Comparison of ENCODE assay signal across 20 mouse cellular contexts in genomic region chr8:91607091-91607490, GRCm38 (mm10).
DNase-seq lines count a peak whose midpoint lies in the region; ATAC-seq and TF ChIP-seq lines count a peak whose summit lies in the region.
"Had no signal": no experiment of that assay in that cellular context is flagged by ENCODE, and none has a peak within 500 bp of the region (broad histone marks: within the 10 kb centered on the region; RNA-seq: fewer than 3 reads in every experiment).

No protein-coding gene starts in this region.

- 67% methylated on average over 5 of the region's 5 CpGs for WGBS in midbrain, postnatal 0 days
- 88% methylated on average over 5 of the region's 5 CpGs for WGBS in midbrain, embryonic 11.5 days
- 20% methylated on average over 5 of the region's 5 CpGs for WGBS in cerebellum, adult 2 months
- 58% methylated on average over 5 of the region's 5 CpGs for WGBS in heart, adult 2 months
- WGBS in forebrain, embryonic 15.5 days = 67% methylated on average over 5 of the region's 5 CpGs

- H3K36me3 ChIP-seq in midbrain, postnatal 0 days (ENCODE audit: insufficient read depth, low read length) = no peaks in the 10 kb centered on the region
- no peaks in the 10 kb centered on the region for H3K36me3 ChIP-seq in midbrain, embryonic 11.5 days (ENCODE audit: control insufficient read depth, insufficient read depth, low read length)
- H3K36me3 ChIP-seq in heart, adult 2 months (ENCODE audit: control insufficient read depth, insufficient read depth, low read length) = no peaks in the 10 kb centered on the region
- no peaks in the 10 kb centered on the region for H3K36me3 ChIP-seq in forebrain, embryonic 15.5 days
- H3K36me3 ChIP-seq: heart, embryonic 15.5 days; limb, embryonic 10.5 days; midbrain, embryonic 13.5 days; neural tube, embryonic 13.5 days had no signal

- H3K9ac ChIP-seq in midbrain, postnatal 0 days (replicated peaks; ENCODE audit: low read length, poor library complexity, severe bottlenecking) = no peak overlapping the region
- no peak overlapping the region for H3K9ac ChIP-seq in midbrain, embryonic 11.5 days (ENCODE audit: low read length)
- no peak overlapping the region for H3K9ac ChIP-seq in heart, adult 2 months (ENCODE audit: low read depth, low read length)
- H3K9ac ChIP-seq in forebrain, embryonic 15.5 days (replicated peaks) = no peak overlapping the region
- H3K9ac ChIP-seq: heart, embryonic 15.5 days; hindbrain, embryonic 14.5 days; liver, embryonic 14.5 days; midbrain, embryonic 13.5 days; neural tube, embryonic 13.5 days had no signal

- intact Hi-C loops in heart, adult 2 months (cut with DNase I) = no loop called here

- TF ChIP-seq CTCF in midbrain, postnatal 0 days (IDR thresholded peaks at IDR 0.05) = no peak
- no peak for TF ChIP-seq CTCF in cerebellum, adult 2 months (IDR thresholded peaks at IDR 0.05; ENCODE audit: borderline replicate concordance, insufficient read depth, low read depth, low read length)
- no peak for TF ChIP-seq CTCF in heart, adult 2 months (IDR thresholded peaks at IDR 0.05)

- H3K4me1 ChIP-seq in midbrain, postnatal 0 days (ENCODE audit: insufficient read depth, low read length) = 0 out of 2 replicates have a peak, but pooled peaks cover 8% of the 10 kb centered on the region
- H3K4me1 ChIP-seq in midbrain, embryonic 11.5 days (ENCODE audit: control insufficient read depth, insufficient read depth, low read length) = peaks cover 14% of the 10 kb centered on the region
- H3K4me1 ChIP-seq in cerebellum, adult 2 months (ENCODE audit: control insufficient read depth, insufficient read depth, low read length) = peaks cover 15% of the 10 kb centered on the region; the same call in 1 of the 2 replicates
- H3K4me1 ChIP-seq in heart, adult 2 months (ENCODE audit: control insufficient read depth, insufficient read depth, low read length) = no peaks in the 10 kb centered on the region
- peaks cover 9% of the 10 kb centered on the region for H3K4me1 ChIP-seq in forebrain, embryonic 15.5 days
- H3K4me1 ChIP-seq: heart, embryonic 15.5 days had no signal

- no peak for ATAC-seq in midbrain, postnatal 0 days (ENCODE audit: low FRiP score)
- ATAC-seq in midbrain, embryonic 11.5 days (ENCODE audit: low FRiP score) = no peak
- no peak for ATAC-seq in forebrain, embryonic 15.5 days (replicated peaks)
- ATAC-seq: forebrain, embryonic 16.5 days; midbrain, embryonic 13.5 days; Patski had no signal

- no peaks in the 10 kb centered on the region for H3K79me2 ChIP-seq in heart, adult 2 months (replicated peaks; ENCODE audit: control insufficient read depth, insufficient read depth, low read length)

- no peak for TF ChIP-seq EP300 in heart, adult 2 months (IDR thresholded peaks at IDR 0.05; ENCODE audit: insufficient read depth, low read depth, low read length)

- H3K27ac ChIP-seq in midbrain, postnatal 0 days (ENCODE audit: low read depth, low read length) = no peak overlapping the region
- no peak overlapping the region for H3K27ac ChIP-seq in midbrain, embryonic 11.5 days (ENCODE audit: low read depth, low read length)
- H3K27ac ChIP-seq in cerebellum, adult 2 months (ENCODE audit: insufficient read depth, low read length) = no peak overlapping the region
- no peak overlapping the region for H3K27ac ChIP-seq in heart, adult 2 months
- H3K27ac ChIP-seq in forebrain, embryonic 15.5 days (replicated peaks) = no peak overlapping the region
- H3K27ac ChIP-seq: heart, embryonic 15.5 days; hindbrain, embryonic 14.5 days; layer of hippocampus, adult 2 months; limb, embryonic 10.5 days; liver, embryonic 14.5 days; midbrain, embryonic 13.5 days; neural tube, embryonic 13.5 days had no signal

- H3K9me3 ChIP-seq in midbrain, postnatal 0 days (ENCODE audit: low read length) = no peaks in the 10 kb centered on the region
- no peaks in the 10 kb centered on the region for H3K9me3 ChIP-seq in midbrain, embryonic 11.5 days (ENCODE audit: control insufficient read depth, low read length)
- no peaks in the 10 kb centered on the region for H3K9me3 ChIP-seq in forebrain, embryonic 15.5 days
- H3K9me3 ChIP-seq: heart, embryonic 15.5 days; limb, embryonic 10.5 days; midbrain, embryonic 13.5 days; neural tube, embryonic 13.5 days had no signal

- no peaks in the 10 kb centered on the region; the same call in 1 of the 2 replicates for H3K27me3 ChIP-seq in midbrain, postnatal 0 days (ENCODE audit: insufficient read depth, low read length)
- H3K27me3 ChIP-seq in midbrain, embryonic 11.5 days (ENCODE audit: control insufficient read depth, insufficient read depth, low read length) = no peaks in the 10 kb centered on the region
- no peaks in the 10 kb centered on the region for H3K27me3 ChIP-seq in cerebellum, adult 2 months (ENCODE audit: control insufficient read depth, insufficient read depth, low read length)
- no peaks in the 10 kb centered on the region for H3K27me3 ChIP-seq in heart, adult 2 months (ENCODE audit: control insufficient read depth, insufficient read depth, low read length)
- no peaks in the 10 kb centered on the region for H3K27me3 ChIP-seq in forebrain, embryonic 15.5 days
- H3K27me3 ChIP-seq: heart, embryonic 15.5 days; Patski had no signal

- H3K4me3 ChIP-seq in midbrain, postnatal 0 days (ENCODE audit: low read depth, low read length) = no peak overlapping the region
- H3K4me3 ChIP-seq in midbrain, embryonic 11.5 days (ENCODE audit: low read depth, low read length) = no peak overlapping the region
- H3K4me3 ChIP-seq in cerebellum, adult 2 months (replicated peaks; ENCODE audit: insufficient read depth, low read depth, low read length) = no peak overlapping the region
- H3K4me3 ChIP-seq in heart, adult 2 months = no peak overlapping the region
- H3K4me3 ChIP-seq in forebrain, embryonic 15.5 days = no peak overlapping the region
- H3K4me3 ChIP-seq: heart, embryonic 15.5 days; layer of hippocampus, adult 2 months; limb, embryonic 10.5 days; midbrain, embryonic 13.5 days; neural tube, embryonic 13.5 days had no signal

- TF ChIP-seq POLR2A in cerebellum, adult 2 months (IDR thresholded peaks at IDR 0.05; ENCODE audit: borderline replicate concordance, insufficient read depth, low read length) = no peak
- TF ChIP-seq POLR2A in heart, adult 2 months (IDR thresholded peaks at IDR 0.05; ENCODE audit: insufficient read depth, low read depth, low read length) = no peak

- H3K4me2 ChIP-seq in midbrain, postnatal 0 days (ENCODE audit: low read depth, low read length, poor library complexity, severe bottlenecking) = no peak overlapping the region
- H3K4me2 ChIP-seq in midbrain, embryonic 11.5 days = no peak overlapping the region
- H3K4me2 ChIP-seq in forebrain, embryonic 15.5 days (replicated peaks) = no peak overlapping the region
- H3K4me2 ChIP-seq: heart, embryonic 15.5 days; hindbrain, embryonic 14.5 days; midbrain, embryonic 13.5 days; neural tube, embryonic 13.5 days had no signal

- DNase-seq in gastrocnemius, adult 18-20 months (ENCODE audit: low spot score) = peak; percentile 38
- DNase-seq in gastrocnemius, adult 8-10 months (ENCODE audit: low spot score in 2 of 2) = no peak
- DNase-seq in midbrain, postnatal 0 days (ENCODE audit: low spot score) = peak; percentile 53
- no peak for DNase-seq in midbrain, embryonic 11.5 days (ENCODE audit: low spot score, missing footprints)
- peak; percentile 62 to 75 for DNase-seq in cerebellum, adult 2 months
- DNase-seq in right cerebral cortex, postnatal 10 days (ENCODE audit: low spot score in 2 of 2) = peak; percentile 47 to 48
- no peak for DNase-seq in heart, adult 2 months
- DNase-seq: adrenal gland, adult 8-10 months; kidney, adult 2 months; retina, postnatal 1 day had no signal

Comparison
In these comparisons a context has a peak if more than half of its experiments do, and no peak if none do; other contexts are left out.
1. DNase-seq: peak in gastrocnemius, adult 18-20 months (single experiment), midbrain, postnatal 0 days (single experiment), cerebellum, adult 2 months (2 of 2) and right cerebral cortex, postnatal 10 days (2 of 2); none in gastrocnemius, adult 8-10 months (0 of 2), midbrain, embryonic 11.5 days (single experiment) and heart, adult 2 months (0 of 2).